Mouse (Mus musculus): ENCODE data around the gene Clock.

The Clock gene

DNA sequence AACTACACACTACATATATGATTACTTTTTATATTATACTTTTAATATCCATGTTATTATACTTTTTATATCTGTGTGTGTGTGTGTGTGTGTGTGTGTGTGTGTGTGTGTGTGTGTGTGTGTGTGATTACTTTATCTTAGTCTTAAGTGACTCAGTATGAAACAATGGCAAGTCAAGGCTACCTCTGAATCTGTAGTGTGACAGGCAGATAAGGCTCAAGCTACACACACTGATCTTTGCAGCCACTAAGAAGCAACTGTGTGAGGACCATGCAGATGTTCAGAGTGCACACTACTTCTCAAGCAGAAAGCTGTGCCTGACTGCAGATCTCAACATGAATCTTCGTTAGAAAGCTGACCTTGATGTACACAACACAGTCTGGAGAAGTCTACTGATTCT is 20.7 kb downstream of the Clock start:
- DNase-seq (ENCODE audit: low spot score): no peak

DNA sequence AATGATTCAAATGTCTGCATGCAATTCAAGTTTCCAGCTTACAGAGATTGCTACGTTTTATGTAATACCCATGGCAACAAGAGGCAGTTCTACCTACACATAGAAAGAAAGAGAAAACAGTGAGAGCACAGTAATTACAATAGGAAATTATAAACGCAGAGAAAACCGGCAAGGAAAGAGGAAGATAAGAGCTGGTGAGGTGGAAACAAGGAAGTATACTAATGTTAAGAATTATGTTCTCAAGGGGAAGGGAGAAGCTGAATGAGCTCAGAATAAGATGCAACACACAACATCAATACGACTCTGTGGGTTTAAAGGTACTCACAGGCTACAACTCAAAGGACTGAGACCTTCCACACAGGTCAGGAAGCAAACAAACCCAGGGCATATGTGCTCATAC is 29.6 kb downstream of the Clock start:
- DNase-seq (ENCODE audit: low spot score): no peak

GRCm38 (mm10) chr5:76250948-76251347 is 53.6 kb downstream of the Clock start:
- DNase-seq (ENCODE audit: low spot score): no peak

DNA sequence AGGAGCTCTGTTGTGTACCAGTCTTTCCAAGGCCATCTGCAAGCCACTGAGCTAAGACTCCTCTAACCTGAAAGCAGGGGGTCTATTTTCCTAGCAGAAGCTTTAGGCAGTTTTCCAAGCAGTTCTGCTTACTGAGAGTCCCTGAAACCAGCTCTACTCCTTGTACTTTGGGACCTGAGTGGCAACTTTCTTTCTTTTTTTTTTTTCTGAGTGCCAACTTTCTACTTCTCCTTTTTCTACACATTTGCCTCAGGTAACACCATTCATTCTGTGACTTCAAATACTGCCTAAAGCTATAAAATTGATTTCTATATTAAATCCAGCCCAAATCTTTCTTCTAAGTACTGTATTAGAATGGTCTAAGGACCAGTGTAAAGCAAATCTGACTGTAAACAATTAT is 58.1 kb downstream of the Clock start:
- no peak for DNase-seq (ENCODE audit: low spot score)

- no peak for DNase-seq (ENCODE audit: low spot score)
These were observed 59.2 kb downstream of the Clock start for GRCm38 (mm10) chr5:76245419-76245818.

GRCm38 (mm10) chr5:76244430-76244829 is 60.2 kb downstream of the Clock start:
- no peak for DNase-seq (ENCODE audit: low spot score)

- DNase-seq (ENCODE audit: low spot score): no peak
These were observed 60.7 kb downstream of the Clock start for GRCm38 (mm10) chr5:76243929-76244328.

DNA sequence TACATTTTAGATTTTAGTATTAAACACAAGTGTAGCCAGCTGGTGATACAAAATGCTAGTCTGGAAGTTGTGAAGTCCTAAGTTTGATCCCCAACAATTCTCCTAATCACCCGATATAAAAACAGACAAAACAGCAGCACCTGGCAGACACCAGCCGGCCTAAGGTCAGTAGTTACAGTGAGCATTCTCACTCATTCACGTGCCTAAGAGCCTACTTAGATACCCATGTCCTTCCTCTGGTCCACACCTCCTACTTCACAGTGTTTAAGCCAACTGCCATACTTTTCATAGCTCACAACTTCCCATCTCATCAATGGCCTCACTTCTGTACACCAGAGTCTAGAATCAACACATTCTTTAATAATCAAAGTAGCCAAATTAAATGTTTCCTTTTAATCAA is 61.3 kb downstream of the Clock start:
- no peak for DNase-seq (ENCODE audit: low spot score)

- no peak for DNase-seq (ENCODE audit: low spot score)
These were observed 73.3 kb downstream of the Clock start for GRCm38 (mm10) chr5:76231171-76231855.

DNA sequence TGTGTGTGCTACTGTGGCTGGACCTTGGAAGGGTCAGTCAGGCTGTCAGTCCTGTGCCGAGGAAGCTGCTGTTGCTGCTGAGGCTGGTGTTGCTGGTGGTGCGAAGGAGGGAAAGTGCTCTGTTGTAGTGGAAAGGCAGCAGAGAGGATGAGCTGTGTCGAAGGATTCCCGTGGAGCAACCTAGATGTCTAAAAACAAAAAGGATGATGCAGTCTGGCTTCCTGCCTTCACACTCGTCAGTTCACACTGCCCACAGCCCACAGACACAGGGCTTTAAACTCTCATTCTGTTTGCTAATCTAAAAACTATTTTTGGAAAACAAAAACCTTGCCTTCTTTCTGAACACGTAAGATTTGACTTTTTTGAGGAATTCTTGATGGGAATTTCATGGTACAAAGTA is 87.9 kb downstream of the Clock start:
- no peak for DNase-seq (ENCODE audit: low spot score)

GRCm38 (mm10) chr5:76208066-76208465 is 96.5 kb downstream of the Clock start:
- no peak for DNase-seq (ENCODE audit: low spot score)

DNA sequence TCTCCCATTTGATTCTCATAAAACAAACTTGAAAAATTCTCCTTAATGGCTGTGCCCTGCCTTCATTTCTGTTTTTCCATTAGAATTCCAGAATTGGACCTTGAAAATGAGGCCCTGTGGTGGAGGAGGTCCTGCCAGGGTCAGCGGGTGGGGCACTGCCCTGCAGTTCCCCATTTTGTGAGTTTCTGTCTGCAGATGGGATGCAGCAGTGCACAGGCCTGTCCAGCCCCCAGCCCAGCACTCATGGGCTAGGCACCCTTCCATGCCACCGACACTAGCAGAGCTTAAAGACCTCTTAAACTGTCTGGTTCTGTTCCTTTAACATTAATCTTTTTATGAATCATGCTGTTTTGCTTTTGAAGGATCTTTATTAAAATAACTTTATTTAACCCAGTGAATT is 98.7 kb downstream of the Clock start:
- no peak for DNase-seq (ENCODE audit: low spot score)

GRCm38 (mm10) chr5:76203171-76203570 is 101.4 kb downstream of the Clock start:
- DNase-seq (ENCODE audit: low spot score): no peak

DNA sequence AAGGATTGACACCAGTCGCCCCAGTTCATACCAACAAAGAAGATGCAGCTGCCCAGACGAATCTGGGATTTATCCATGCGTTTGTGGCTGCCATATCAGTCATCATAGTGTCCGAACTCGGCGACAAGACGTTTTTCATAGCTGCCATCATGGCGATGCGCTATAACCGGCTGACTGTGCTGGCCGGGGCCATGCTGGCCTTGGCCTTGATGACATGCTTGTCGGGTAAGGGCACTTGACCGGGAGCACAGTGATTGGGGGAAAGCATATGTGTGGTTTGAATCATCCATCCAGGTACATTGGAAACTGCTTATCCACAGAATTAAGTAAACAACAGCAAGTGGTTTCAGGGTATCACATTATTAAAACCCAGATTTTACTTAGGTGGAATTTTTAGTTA is 105.2 kb downstream of the Clock start:
- DNase-seq (ENCODE audit: low spot score): no peak

- DNase-seq (ENCODE audit: low spot score): no peak
These were observed 110.1 kb downstream of the Clock start for GRCm38 (mm10) chr5:76194377-76194945.

DNA sequence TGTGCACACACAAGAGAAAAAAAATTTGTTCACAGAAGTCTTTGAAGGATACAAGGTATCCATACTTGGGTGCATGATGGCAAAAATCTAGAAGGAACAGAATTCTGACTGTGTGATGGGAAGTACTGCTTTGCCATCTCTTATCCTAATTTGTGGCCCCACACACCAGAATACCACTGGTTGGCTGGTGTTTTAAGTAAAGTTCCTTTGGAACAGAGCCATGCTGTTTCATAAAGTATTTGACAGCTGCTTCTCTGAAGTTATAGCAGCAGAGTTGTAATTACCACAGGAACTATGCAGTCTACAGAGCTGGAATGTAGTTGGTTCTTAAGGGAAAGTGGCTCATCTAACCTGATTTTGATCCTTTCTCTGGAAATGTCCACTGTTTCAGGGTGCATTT is 111.5 kb downstream of the Clock start:
- DNase-seq (ENCODE audit: low spot score): no peak

- no peak for DNase-seq (ENCODE audit: low spot score)
These were observed 114.0 kb downstream of the Clock start for GRCm38 (mm10) chr5:76190609-76191008.

- DNase-seq (ENCODE audit: low spot score): no peak
These were observed 116.7 kb downstream of the Clock start for GRCm38 (mm10) chr5:76187885-76188284.

- DNase-seq (ENCODE audit: low spot score): peak; percentile 74
These were observed 120.1 kb downstream of the Clock start for GRCm38 (mm10) chr5:76184286-76185080.

GRCm38 (mm10) chr5:76183750-76184261 is 120.8 kb downstream of the Clock start, which contains the start of gene Tmem165:
Gene Tmem165 (plus strand): TSS chr5:76183880.
- DNase-seq (ENCODE audit: low spot score): peak; percentile 93

DNA sequence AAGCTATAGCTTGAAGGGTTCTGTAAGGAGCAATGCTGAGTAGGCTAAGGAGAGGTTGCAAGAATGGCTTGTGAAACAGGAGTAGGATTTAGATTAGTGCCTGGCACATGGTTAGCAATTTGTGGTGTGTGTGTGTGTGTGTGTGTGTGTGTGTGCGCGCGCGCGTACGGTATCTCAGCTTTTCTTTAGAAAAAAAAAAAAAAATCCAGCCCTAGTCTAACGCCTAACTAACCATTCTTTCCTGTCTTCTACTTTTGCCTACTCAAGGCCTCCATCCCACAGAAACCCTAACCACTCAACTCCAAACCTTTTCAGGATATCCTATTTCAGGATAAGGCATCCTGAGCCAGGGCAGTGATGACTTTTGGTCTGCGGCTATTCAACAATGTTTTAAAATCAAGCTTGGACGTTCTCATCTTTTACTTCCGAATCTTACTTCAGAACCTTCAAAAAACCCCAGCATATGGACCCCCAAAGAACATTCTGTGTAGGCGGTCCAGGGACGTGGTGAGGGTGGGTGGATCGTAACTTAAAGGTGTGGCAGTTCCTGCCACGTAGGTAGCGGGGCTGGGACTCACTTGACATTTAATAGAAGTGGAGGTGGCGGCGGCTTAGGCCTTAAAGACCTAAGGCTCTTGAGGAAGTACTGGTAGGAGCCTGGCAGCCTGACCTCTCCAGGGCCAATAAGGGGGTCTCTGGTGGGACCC is 121.4 kb downstream of the Clock start:
- no peak for DNase-seq (ENCODE audit: low spot score)

- peak; percentile 69 for DNase-seq (ENCODE audit: low spot score)
These were observed 122.3 kb downstream of the Clock start for GRCm38 (mm10) chr5:76182326-76182725.
